Mouse (Mus musculus) small intestine, adult 2 months (tissue): Measurements from ENCODE around the gene Insrr. TPM values are rescaled to one million over a fixed set of nuclear protein-coding genes. Genes with fewer than 3 reads are reported as not detected.

Experiments
- H3K27ac ChIP-seq: fragments of 200-500 bp; 2 replicates; pipeline ENCODE4 v1.5.1; 2012; ENCODE audit warnings: low read depth, low read length, control low read depth, inconsistent platforms; ENCODE audit not compliant: insufficient read depth
- H3K27me3 ChIP-seq: fragments of 200-500 bp; 2 replicates; pipeline ENCODE4 v1.6.1; 2012; ENCODE audit warnings: mild to moderate bottlenecking, moderate library complexity, low read length, inconsistent platforms; ENCODE audit not compliant: control insufficient read depth, insufficient read depth
- H3K36me3 ChIP-seq: fragments of 200-500 bp; 2 replicates; pipeline ENCODE4 v1.6.1; 2012; ENCODE audit warnings: mild to moderate bottlenecking, low read length, control low read depth, inconsistent platforms; ENCODE audit not compliant: control insufficient read depth, insufficient read depth
- H3K4me1 ChIP-seq: fragments of 200-500 bp; 2 replicates; pipeline ENCODE4 v1.6.1; 2012; ENCODE audit warnings: low read length, inconsistent platforms, mixed read lengths; ENCODE audit not compliant: control insufficient read depth, insufficient read depth, insufficient read length
- H3K4me3 ChIP-seq: fragments of 200-500 bp; 2 replicates; pipeline ENCODE4 v1.5.1; 2012; ENCODE audit warnings: low read depth, mild to moderate bottlenecking, control low read depth, inconsistent platforms, low read length, moderate library complexity
- CTCF ChIP-seq: fragments of 200-500 bp; IDR thresholded peaks from 2 replicates; pipeline ENCODE4 v1.5.1; 2012; ENCODE audit warnings: low read depth, mild to moderate bottlenecking, control low read depth, inconsistent platforms, low read length, moderate library complexity, mixed read lengths; ENCODE audit not compliant: insufficient replicate concordance, insufficient read length; ENCODE audit errors: extremely low read depth
- POLR2A ChIP-seq: fragments of 200-500 bp; IDR thresholded peaks from 2 replicates; pipeline ENCODE4 v1.6.1; 2012; ENCODE audit warnings: low read depth, mild to moderate bottlenecking, control low read depth, inconsistent platforms, low read length, moderate library complexity
- WGBS: fragments of 180-500 bp; shearing (Covaris S2); methylation state at CpG from one replicate; pipeline ENCODE4 v1.1.7; 2018; 5-methylcytosine and 5-hydroxymethylcytosine counted together
- polyA plus RNA-seq: library from polyadenylated mRNA; depleted of rRNA; stranded (reverse); fragments of >200 nt; gene quantifications from 2 replicates; pipeline ENCODE4 v1.2.3, GENCODE M21; 2012

Gene Insrr
- polyA plus RNA-seq, 1 experiment, result 2.6 TPM

- Histone ChIP-seq H3K4me1 (peaks cover 7% of the 10 kb centered on the region), H3K36me3 (no peaks in the 10 kb centered on the region), H3K4me3 (no peak overlapping the region), H3K27ac (no peak overlapping the region), H3K27me3 (peaks cover 2% of the 10 kb centered on the region; the same call in 1 of the 2 replicates)
- TF ChIP-seq CTCF, result no peak
- no peak for TF ChIP-seq POLR2A
- 18% methylated on average over 6 of the region's 6 CpGs for WGBS
Measured at GRCm38 (mm10) chr3:87771088-87771487, 25.7 kb upstream of the Insrr start.

GRCm38 (mm10) chr3:87778283-87778682, 18.5 kb upstream of the Insrr start:
- Histone ChIP-seq H3K27me3 (no peaks in the 10 kb centered on the region; the same call in none of the 2 replicates), H3K4me1 (no peaks in the 10 kb centered on the region), H3K4me3 (no peak overlapping the region), H3K36me3 (no peaks in the 10 kb centered on the region), H3K27ac (no peak overlapping the region)
- 43% methylated on average over 23 of the region's 23 CpGs for WGBS
- TF ChIP-seq POLR2A, result no peak
- no peak for TF ChIP-seq CTCF

GRCm38 (mm10) chr3:87779086-87779485, 17.7 kb upstream of the Insrr start:
- Histone ChIP-seq H3K27me3 (no peaks in the 10 kb centered on the region; the same call in none of the 2 replicates), H3K4me3 (no peak overlapping the region), H3K4me1 (no peaks in the 10 kb centered on the region), H3K27ac (no peak overlapping the region), H3K36me3 (no peaks in the 10 kb centered on the region)
- 47% methylated on average over 2 of the region's 2 CpGs for WGBS
- TF ChIP-seq POLR2A (no peak), CTCF (no peak)

- WGBS, result 84% methylated on average over 25 of the region's 25 CpGs
- no peak overlapping the region for H3K27ac ChIP-seq
- TF ChIP-seq POLR2A (no peak), CTCF (no peak)
- H3K27me3 ChIP-seq, result no peaks in the 10 kb centered on the region; the same call in 1 of the 2 replicates
- H3K4me1 ChIP-seq, result no peaks in the 10 kb centered on the region
- H3K4me3 ChIP-seq, result no peak overlapping the region
- no peaks in the 10 kb centered on the region for H3K36me3 ChIP-seq
Measured at GRCm38 (mm10) chr3:87783282-87784023, 13.3 kb upstream of the Insrr start.

GRCm38 (mm10) chr3:87785156-87785555, 11.6 kb upstream of the Insrr start:
- Histone ChIP-seq H3K27ac (no peak overlapping the region), H3K4me3 (no peak overlapping the region), H3K27me3 (no peaks in the 10 kb centered on the region), H3K4me1 (no peaks in the 10 kb centered on the region), H3K36me3 (no peaks in the 10 kb centered on the region)
- TF ChIP-seq CTCF (no peak), POLR2A (no peak)
- WGBS, result 56% methylated on average over 5 of the region's 5 CpGs

- WGBS, result 61% methylated on average over 6 of the region's 6 CpGs
- TF ChIP-seq POLR2A, result no peak
- TF ChIP-seq CTCF, result no peak
- no peak overlapping the region for H3K27ac ChIP-seq
Measured at GRCm38 (mm10) chr3:87785626-87786214, 11.0 kb upstream of the Insrr start.

GRCm38 (mm10) chr3:87789248-87789647, 7.5 kb upstream of the Insrr start:
- Histone ChIP-seq H3K27ac (no peak overlapping the region), H3K36me3 (no peaks in the 10 kb centered on the region), H3K27me3 (peaks cover 18% of the 10 kb centered on the region; the same call in 1 of the 2 replicates), H3K4me3 (no peak overlapping the region), H3K4me1 (no peaks in the 10 kb centered on the region)
- 74% methylated on average over 1 of the region's 1 CpGs for WGBS
- TF ChIP-seq CTCF (no peak), POLR2A (no peak)

More at GRCm38 (mm10) chr3:87785626-87786214, 11.0 kb upstream of the Insrr start:
- Histone ChIP-seq H3K36me3 (no peaks in the 10 kb centered on the region), H3K4me1 (no peaks in the 10 kb centered on the region), H3K4me3 (no peak overlapping the region), H3K27me3 (no peaks in the 10 kb centered on the region)
